Mouse (Mus musculus): ENCODE data around the gene Ucma.

DNA sequence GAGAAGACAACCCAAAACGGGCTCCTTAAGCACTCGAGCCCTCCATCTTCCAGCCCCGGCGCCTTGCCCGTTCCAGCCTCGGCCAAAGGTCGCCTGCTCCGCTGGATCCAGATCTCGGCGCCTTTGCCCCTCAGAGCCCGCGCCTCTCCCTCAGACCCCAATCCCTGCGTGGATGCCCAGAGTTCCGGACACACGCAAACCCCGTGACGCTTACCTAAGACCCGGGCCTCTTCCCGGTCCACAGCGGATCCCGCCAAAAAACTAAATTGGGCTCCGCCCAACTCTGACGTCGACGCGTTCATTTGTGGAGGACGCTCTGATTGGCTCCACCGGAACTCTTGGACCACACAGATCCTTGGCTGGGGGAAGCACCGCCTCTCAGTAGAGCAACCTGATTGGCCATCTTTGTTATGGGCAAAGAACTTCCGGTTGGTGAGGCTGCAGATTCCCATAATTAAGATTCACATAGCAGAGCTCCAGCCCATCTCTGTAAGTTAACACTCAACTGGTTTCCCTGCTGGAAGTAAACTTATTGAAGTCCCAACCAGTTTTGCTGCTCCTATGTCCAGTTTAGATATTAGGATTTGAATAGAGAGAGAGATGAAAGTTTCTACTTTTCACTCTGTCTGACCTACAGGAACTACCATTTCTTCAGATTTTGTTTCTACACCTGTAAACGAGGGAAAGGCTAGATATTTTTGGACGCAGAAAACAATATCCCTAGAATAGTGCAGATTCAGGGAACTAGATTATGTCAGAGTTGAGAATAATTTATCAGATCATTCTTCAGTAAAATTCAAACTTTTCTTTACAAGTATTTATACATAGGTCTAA is 36.8 kb downstream of the Ucma start, which contains the start of gene Mcm10:
- TF ChIP-seq POLR2A (IDR thresholded peaks at IDR 0.05; ENCODE audit: borderline replicate concordance, low read depth, low read length), result no peak
- TF ChIP-seq CTCF (IDR thresholded peaks at IDR 0.05; ENCODE audit: low read depth, low read length), result no peak
